Mouse (Mus musculus) ES-E14 (cell line): ENCODE measurements around the gene Ttll5.

Experiments used
- CHD2 ChIP-seq: IDR thresholded peaks from 2 replicates; pipeline ENCODE4 v1.6.1; 2014; ENCODE audit warnings: mild to moderate bottlenecking, low read depth, low read length, inconsistent platforms
- HCFC1 ChIP-seq: IDR thresholded peaks from 2 replicates; pipeline ENCODE4 v1.6.1; 2012; ENCODE audit warnings: low read length, inconsistent platforms, borderline replicate concordance; ENCODE audit not compliant: insufficient read depth
- MAFK ChIP-seq: IDR thresholded peaks from 2 replicates; pipeline ENCODE4 v1.6.1; 2014; ENCODE audit warnings: mild to moderate bottlenecking, low read depth, low read length, inconsistent platforms; ENCODE audit not compliant: insufficient read depth
- ZC3H11A ChIP-seq: IDR thresholded peaks from 2 replicates; pipeline ENCODE4 v1.6.1; 2012; ENCODE audit warnings: low read depth, mild to moderate bottlenecking, inconsistent platforms, low read length, borderline replicate concordance
- ZNF384 ChIP-seq: IDR thresholded peaks from 2 replicates; pipeline ENCODE4 v1.6.1; 2012; ENCODE audit warnings: low read depth, low read length, inconsistent platforms

- TF ChIP-seq CHD2 (no peak), MAFK (no peak), HCFC1 (no peak), ZNF384 (no peak), ZC3H11A (no peak)
Measured at GRCm38 (mm10) chr12:85784916-85785815, 39.3 kb upstream of the Ttll5 start.
